Mouse (Mus musculus): Measurements from ENCODE around the gene Nfe2l3. TPM values are rescaled to one million over a fixed set of nuclear protein-coding genes. Genes with fewer than 3 reads are reported as not detected.

Gene Nfe2l3
- polyA plus RNA-seq, 1 experiment from 2014 or later, result 0.44 TPM

DNA sequence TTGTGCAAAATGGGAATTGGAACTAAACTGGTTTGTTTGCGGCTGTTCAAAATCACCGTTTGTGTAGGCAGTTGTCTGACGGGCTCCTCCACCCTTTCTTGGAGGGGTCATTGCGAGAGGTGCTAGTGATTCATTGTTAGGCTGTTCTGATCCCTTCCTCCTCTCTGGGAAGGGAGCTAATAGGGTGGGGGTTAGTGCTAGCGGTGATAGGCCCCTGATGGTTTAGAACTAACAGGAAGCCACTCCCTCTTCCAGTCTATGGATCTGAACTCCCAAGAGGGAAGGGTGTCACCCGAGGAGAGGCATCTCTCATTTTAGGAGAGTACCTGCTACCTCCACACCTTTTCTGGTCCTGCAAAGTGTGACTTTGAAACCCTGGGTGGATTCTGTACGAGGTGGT, 1.8 kb downstream of the Nfe2l3 start:
- H3K27me3 ChIP-seq (ENCODE audit: control insufficient read depth, insufficient read depth, low read length), result peaks cover 35% of the 10 kb centered on the region
- H3K36me3 ChIP-seq (ENCODE audit: control insufficient read depth, insufficient read depth, low read length), result no peaks in the 10 kb centered on the region
- H3K4me1 ChIP-seq (ENCODE audit: control insufficient read depth, insufficient read depth, low read length), result peaks cover 12% of the 10 kb centered on the region
- no peak overlapping the region for H3K4me2 ChIP-seq (ENCODE audit: low read depth)
- H3K27ac ChIP-seq (ENCODE audit: low read depth, low read length), result no peak overlapping the region
- H3K9me3 ChIP-seq (ENCODE audit: control insufficient read depth, low read length), result no peaks in the 10 kb centered on the region
- H3K9ac ChIP-seq (ENCODE audit: low read length), result no peak overlapping the region
- WGBS, result 26% methylated on average over 7 of the region's 7 CpGs
- no peak overlapping the region for H3K4me3 ChIP-seq (ENCODE audit: low read depth, low read length)
- no peak for ATAC-seq (ENCODE audit: insufficient read depth, low FRiP score, low TSS enrichment)
- DNase-seq (ENCODE audit: low spot score), result no peak

GRCm38 (mm10) chr6:51437665-51438064, 5.2 kb downstream of the Nfe2l3 start:
- H3K36me3 ChIP-seq (ENCODE audit: control insufficient read depth, insufficient read depth, low read length), result no peaks in the 10 kb centered on the region
- no peak overlapping the region for H3K4me2 ChIP-seq (ENCODE audit: low read depth)
- no peak overlapping the region for H3K27ac ChIP-seq (ENCODE audit: low read depth, low read length)
- H3K9me3 ChIP-seq (ENCODE audit: control insufficient read depth, low read length), result no peaks in the 10 kb centered on the region
- no peak overlapping the region for H3K4me3 ChIP-seq (ENCODE audit: low read depth, low read length)
- no peak for ATAC-seq (ENCODE audit: insufficient read depth, low FRiP score, low TSS enrichment)
- DNase-seq (ENCODE audit: low spot score), result peak; percentile 4
- H3K4me1 ChIP-seq (ENCODE audit: control insufficient read depth, insufficient read depth, low read length), result peaks cover 8% of the 10 kb centered on the region
- H3K9ac ChIP-seq (ENCODE audit: low read length), result no peak overlapping the region
- H3K27me3 ChIP-seq (ENCODE audit: control insufficient read depth, insufficient read depth, low read length), result peaks cover 24% of the 10 kb centered on the region
- 91% methylated on average over 4 of the region's 4 CpGs for WGBS

- 92% methylated on average over 9 of the region's 9 CpGs for WGBS
- peak; percentile 6 for DNase-seq (ENCODE audit: low spot score)
- H3K9me3 ChIP-seq (ENCODE audit: control insufficient read depth, low read length), result no peaks in the 10 kb centered on the region
- no peaks in the 10 kb centered on the region for H3K4me1 ChIP-seq (ENCODE audit: control insufficient read depth, insufficient read depth, low read length)
- H3K27me3 ChIP-seq (ENCODE audit: control insufficient read depth, insufficient read depth, low read length), result peaks cover 12% of the 10 kb centered on the region
- no peak overlapping the region for H3K4me3 ChIP-seq (ENCODE audit: low read depth, low read length)
- no peak for ATAC-seq (ENCODE audit: insufficient read depth, low FRiP score, low TSS enrichment)
- H3K9ac ChIP-seq (ENCODE audit: low read length), result no peak overlapping the region
- H3K36me3 ChIP-seq (ENCODE audit: control insufficient read depth, insufficient read depth, low read length), result no peaks in the 10 kb centered on the region
- no peak overlapping the region for H3K4me2 ChIP-seq (ENCODE audit: low read depth)
- H3K27ac ChIP-seq (ENCODE audit: low read depth, low read length), result no peak overlapping the region
Measured at GRCm38 (mm10) chr6:51438826-51439330, 6.4 kb downstream of the Nfe2l3 start.

DNA sequence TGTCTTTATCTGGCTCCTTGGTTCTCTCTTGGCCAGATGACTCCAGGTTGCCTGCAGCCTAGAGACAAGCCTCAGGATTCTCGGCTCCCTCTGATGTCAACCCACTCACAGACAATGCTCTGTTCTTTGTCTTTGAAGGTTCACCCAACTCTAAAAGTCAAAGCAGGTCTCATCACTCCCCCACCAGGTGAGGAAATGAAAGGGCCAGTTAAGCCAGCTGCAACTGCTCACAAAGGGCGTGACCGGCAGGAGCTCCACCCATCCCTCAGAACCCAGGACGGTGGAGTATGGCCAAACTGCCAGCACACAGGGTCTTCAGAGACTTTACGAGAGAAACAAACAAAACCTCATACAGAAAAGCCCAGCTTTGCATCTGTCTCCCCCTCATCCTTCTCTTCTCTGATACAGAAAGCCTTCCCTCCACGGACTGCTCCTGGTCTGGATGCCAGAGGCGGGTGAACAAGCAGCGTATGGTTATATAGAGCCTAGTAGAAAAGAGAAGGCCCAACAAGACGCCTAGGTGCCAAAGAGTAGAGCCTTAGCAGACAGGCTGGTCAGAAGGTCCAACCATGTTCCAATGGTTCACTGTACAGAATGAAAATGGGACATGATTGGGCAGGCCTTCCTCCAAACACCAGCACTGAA, 9.8 kb downstream of the Nfe2l3 start:
- Histone ChIP-seq H3K27ac (ENCODE audit: low read depth, low read length) (no peak overlapping the region), H3K27me3 (ENCODE audit: control insufficient read depth, insufficient read depth, low read length) (no peaks in the 10 kb centered on the region), H3K36me3 (ENCODE audit: control insufficient read depth, insufficient read depth, low read length) (no peaks in the 10 kb centered on the region), H3K9ac (ENCODE audit: low read length) (no peak overlapping the region), H3K4me2 (ENCODE audit: low read depth) (no peak overlapping the region), H3K4me1 (ENCODE audit: control insufficient read depth, insufficient read depth, low read length) (no peaks in the 10 kb centered on the region), H3K4me3 (ENCODE audit: low read depth, low read length) (no peak overlapping the region), H3K9me3 (ENCODE audit: control insufficient read depth, low read length) (no peaks in the 10 kb centered on the region)
- peak; percentile 12 for DNase-seq (ENCODE audit: low spot score)
- no peak for ATAC-seq (ENCODE audit: insufficient read depth, low FRiP score, low TSS enrichment)
- WGBS, result 54% methylated on average over 9 of the region's 9 CpGs

- Histone ChIP-seq H3K36me3 (ENCODE audit: control insufficient read depth, insufficient read depth, low read length) (no peaks in the 10 kb centered on the region), H3K4me1 (ENCODE audit: control insufficient read depth, insufficient read depth, low read length) (no peaks in the 10 kb centered on the region), H3K27me3 (ENCODE audit: control insufficient read depth, insufficient read depth, low read length) (no peaks in the 10 kb centered on the region), H3K4me3 (ENCODE audit: low read depth, low read length) (no peak overlapping the region), H3K9ac (ENCODE audit: low read length) (no peak overlapping the region), H3K9me3 (ENCODE audit: control insufficient read depth, low read length) (no peaks in the 10 kb centered on the region), H3K27ac (ENCODE audit: low read depth, low read length) (no peak overlapping the region), H3K4me2 (ENCODE audit: low read depth) (no peak overlapping the region)
- DNase-seq (ENCODE audit: low spot score), result no peak
- 51% methylated on average over 7 of the region's 7 CpGs for WGBS
- no peak for ATAC-seq (ENCODE audit: insufficient read depth, low FRiP score, low TSS enrichment)
Measured at GRCm38 (mm10) chr6:51452927-51453503, 20.5 kb downstream of the Nfe2l3 start.

DNA sequence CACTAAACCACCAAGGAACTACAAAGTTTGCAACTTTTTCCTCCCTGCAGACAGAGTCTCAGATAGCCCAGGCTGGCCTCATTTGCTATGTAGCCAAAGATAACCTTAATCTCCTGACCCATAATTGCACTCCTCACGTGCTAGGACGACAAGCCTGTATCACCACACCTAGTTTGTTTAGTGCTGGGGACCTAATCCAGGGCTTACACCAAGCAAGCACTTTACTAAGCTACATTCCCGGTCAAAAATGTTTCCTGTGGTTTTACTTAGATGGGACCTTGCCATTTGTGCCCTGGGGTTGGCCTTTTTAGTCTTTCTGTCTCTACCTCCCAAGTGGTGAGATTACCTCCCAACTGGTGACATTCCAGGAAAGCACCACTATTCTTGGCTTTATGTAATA, 22.5 kb downstream of the Nfe2l3 start:
- DNase-seq (ENCODE audit: low spot score), result no peak
- ATAC-seq (ENCODE audit: insufficient read depth, low FRiP score, low TSS enrichment), result no peak
- Histone ChIP-seq H3K9ac (ENCODE audit: low read length) (no peak overlapping the region), H3K27me3 (ENCODE audit: control insufficient read depth, insufficient read depth, low read length) (no peaks in the 10 kb centered on the region), H3K36me3 (ENCODE audit: control insufficient read depth, insufficient read depth, low read length) (peaks cover 5% of the 10 kb centered on the region), H3K4me1 (ENCODE audit: control insufficient read depth, insufficient read depth, low read length) (no peaks in the 10 kb centered on the region), H3K4me3 (ENCODE audit: low read depth, low read length) (no peak overlapping the region), H3K4me2 (ENCODE audit: low read depth) (no peak overlapping the region), H3K27ac (ENCODE audit: low read depth, low read length) (no peak overlapping the region), H3K9me3 (ENCODE audit: control insufficient read depth, low read length) (no peaks in the 10 kb centered on the region)
- 73% methylated on average over 3 of the region's 3 CpGs for WGBS

DNA sequence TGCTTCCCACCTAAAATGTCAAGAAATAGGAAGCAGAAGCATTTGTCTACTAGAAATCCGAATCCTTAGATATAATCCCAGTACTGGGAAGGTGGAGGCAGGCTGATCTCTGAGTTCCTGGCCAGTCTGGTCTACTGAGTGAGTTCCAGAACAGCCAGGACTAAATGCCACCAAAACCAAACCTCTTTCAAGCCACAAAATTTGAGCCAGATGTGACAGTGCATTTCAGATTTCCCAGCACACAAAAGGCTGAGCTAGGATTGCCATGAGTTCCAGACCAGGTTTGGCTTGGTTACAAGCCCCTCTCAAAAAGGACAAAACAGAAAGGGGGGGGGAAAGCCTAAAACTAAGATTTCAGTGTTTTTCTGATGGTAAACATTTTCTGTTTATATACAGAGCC, 23.7 kb downstream of the Nfe2l3 start:
- ATAC-seq (ENCODE audit: insufficient read depth, low FRiP score, low TSS enrichment) (no peak), DNase-seq (ENCODE audit: low spot score) (no peak)
- 84% methylated on average over 1 of the region's 1 CpGs for WGBS
- no peak overlapping the region for H3K4me3 ChIP-seq (ENCODE audit: low read depth, low read length)
- H3K4me1 ChIP-seq (ENCODE audit: control insufficient read depth, insufficient read depth, low read length), result no peaks in the 10 kb centered on the region
- H3K4me2 ChIP-seq (ENCODE audit: low read depth), result no peak overlapping the region
- H3K27ac ChIP-seq (ENCODE audit: low read depth, low read length), result no peak overlapping the region
- no peak overlapping the region for H3K9ac ChIP-seq (ENCODE audit: low read length)
- no peaks in the 10 kb centered on the region for H3K27me3 ChIP-seq (ENCODE audit: control insufficient read depth, insufficient read depth, low read length)
- no peaks in the 10 kb centered on the region for H3K9me3 ChIP-seq (ENCODE audit: control insufficient read depth, low read length)
- peaks cover 12% of the 10 kb centered on the region for H3K36me3 ChIP-seq (ENCODE audit: control insufficient read depth, insufficient read depth, low read length)

DNA sequence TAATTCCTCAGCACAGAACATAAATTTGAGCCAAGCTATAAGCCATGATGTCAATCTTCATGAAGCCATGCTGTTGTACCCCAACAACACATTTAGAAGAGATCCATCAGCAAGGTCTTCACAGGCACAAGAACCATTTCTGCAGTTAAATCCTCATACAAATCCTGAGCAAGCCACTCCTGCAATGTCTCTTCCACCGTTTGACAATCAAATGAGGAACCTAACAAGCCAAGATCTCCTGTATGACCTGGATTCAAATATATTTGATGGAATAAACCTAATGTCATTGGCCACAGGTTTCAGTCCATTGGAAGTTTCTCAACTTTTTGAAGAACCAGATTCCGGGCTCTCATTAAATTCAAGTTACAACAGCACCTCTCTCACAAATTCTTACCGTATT, 24.8 kb downstream of the Nfe2l3 start:
- ATAC-seq (ENCODE audit: insufficient read depth, low FRiP score, low TSS enrichment) (no peak), DNase-seq (ENCODE audit: low spot score) (no peak)
- no peaks in the 10 kb centered on the region for H3K27me3 ChIP-seq (ENCODE audit: control insufficient read depth, insufficient read depth, low read length)
- WGBS, result 81% methylated on average over 3 of the region's 3 CpGs
- no peak overlapping the region for H3K4me2 ChIP-seq (ENCODE audit: low read depth)
- no peak overlapping the region for H3K9ac ChIP-seq (ENCODE audit: low read length)
- no peaks in the 10 kb centered on the region for H3K9me3 ChIP-seq (ENCODE audit: control insufficient read depth, low read length)
- H3K36me3 ChIP-seq (ENCODE audit: control insufficient read depth, insufficient read depth, low read length), result peaks cover 18% of the 10 kb centered on the region
- no peak overlapping the region for H3K4me3 ChIP-seq (ENCODE audit: low read depth, low read length)
- H3K27ac ChIP-seq (ENCODE audit: low read depth, low read length), result no peak overlapping the region
- no peaks in the 10 kb centered on the region for H3K4me1 ChIP-seq (ENCODE audit: control insufficient read depth, insufficient read depth, low read length)

GRCm38 (mm10) chr6:51457770-51458387, 25.4 kb downstream of the Nfe2l3 start:
- Histone ChIP-seq H3K4me1 (ENCODE audit: control insufficient read depth, insufficient read depth, low read length) (no peaks in the 10 kb centered on the region), H3K36me3 (ENCODE audit: control insufficient read depth, insufficient read depth, low read length) (peaks cover 20% of the 10 kb centered on the region), H3K27me3 (ENCODE audit: control insufficient read depth, insufficient read depth, low read length) (no peaks in the 10 kb centered on the region), H3K9ac (ENCODE audit: low read length) (no peak overlapping the region), H3K4me3 (ENCODE audit: low read depth, low read length) (no peak overlapping the region), H3K4me2 (ENCODE audit: low read depth) (no peak overlapping the region), H3K9me3 (ENCODE audit: control insufficient read depth, low read length) (no peaks in the 10 kb centered on the region), H3K27ac (ENCODE audit: low read depth, low read length) (no peak overlapping the region)
- no peak for ATAC-seq (ENCODE audit: insufficient read depth, low FRiP score, low TSS enrichment)
- WGBS, result 85% methylated on average over 8 of the region's 8 CpGs
- no peak for DNase-seq (ENCODE audit: low spot score)

Measured in neural tube, embryonic 11.5 days (tissue).